Mouse (Mus musculus) adrenal gland, adult (tissue): ENCODE data around the gene Endog.
A peak's percentile ranks its signal among the peaks of the same experiment; 100 is the strongest.

Experiments used
- DNase-seq, 2 experiments: peaks; one replicate each; pipeline ENCODE4 v3.0.0; 2022 to 2023; ENCODE audit warnings: low spot score in 1 of 2; ENCODE audit not compliant: inconsistent age in 2 of 2

The Endog gene

DNA sequence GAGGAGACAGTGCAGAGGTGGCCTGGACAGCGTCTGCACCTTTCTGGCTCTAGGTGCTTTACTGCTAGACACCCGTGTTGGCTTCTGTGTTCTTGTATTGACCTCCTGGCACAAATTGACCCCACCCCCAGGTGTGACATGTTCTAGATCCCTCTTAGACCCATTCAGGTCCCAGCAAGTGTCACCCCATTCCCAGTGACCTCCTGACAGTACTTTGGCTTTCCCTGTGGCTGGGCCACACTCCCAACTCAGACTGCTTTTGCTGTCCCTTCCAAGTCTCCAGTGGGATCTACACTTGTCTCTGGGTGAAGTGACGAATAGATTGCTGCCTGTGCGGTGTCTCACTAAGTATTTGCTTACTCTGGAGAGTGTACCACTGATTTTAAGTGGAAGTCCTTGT, 36.1 kb downstream of the Endog start:
- DNase-seq = no peak

DNA sequence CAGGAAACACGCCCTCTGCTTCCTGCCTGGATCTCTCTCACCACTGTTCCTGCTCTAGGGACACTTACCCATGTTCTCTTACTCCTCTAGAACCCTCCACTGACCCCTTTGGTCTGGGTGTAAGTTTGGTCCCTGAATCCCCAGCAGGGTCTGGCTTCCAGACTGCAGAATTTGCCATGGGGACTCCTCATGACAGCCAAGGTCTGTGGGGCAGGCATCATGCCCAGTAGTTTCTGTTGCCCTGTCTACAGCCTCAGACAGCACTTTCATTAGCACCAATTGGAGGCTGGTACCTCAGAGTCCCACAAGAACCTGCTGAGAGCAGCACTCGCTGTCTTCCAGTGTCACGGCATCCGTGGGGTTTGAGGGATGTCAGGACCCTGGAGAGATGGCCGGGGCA, 36.6 kb downstream of the Endog start:
- DNase-seq = no peak

DNA sequence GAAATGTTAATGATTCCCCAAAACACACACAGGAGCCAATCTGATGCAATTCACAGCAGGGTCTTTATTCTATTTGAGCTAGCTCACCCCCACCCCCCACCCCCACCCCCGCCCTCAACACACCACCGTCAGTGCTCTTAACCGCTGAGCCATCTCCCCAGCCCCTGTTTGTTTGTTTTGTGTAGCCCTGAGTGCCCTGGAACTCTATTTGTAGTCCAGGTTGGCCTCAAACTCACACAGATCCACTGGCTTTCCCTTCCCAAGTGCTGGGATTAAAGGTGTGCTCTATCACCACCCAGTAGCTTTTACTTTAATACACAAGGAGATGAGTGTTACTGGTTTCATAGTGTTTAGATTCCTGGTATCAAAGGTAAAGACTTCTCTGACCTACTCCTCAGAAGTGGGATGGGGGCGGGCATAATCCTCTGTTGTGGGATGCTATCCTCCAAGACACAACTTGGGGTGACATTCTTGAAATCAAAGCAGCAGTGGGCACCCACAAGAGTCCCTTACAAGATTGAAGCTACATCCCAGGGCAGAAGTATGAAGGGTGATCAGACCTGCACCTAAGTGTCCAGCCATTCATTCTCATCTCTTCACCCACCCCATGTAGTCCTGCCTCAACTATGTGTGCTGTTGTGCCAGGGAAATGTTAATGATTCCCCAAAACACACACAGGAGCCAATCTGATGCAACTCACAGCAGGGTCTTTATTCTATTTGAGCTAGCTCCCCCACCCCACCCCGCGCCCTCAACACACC, 40.3 kb downstream of the Endog start:
- no peak for DNase-seq

DNA sequence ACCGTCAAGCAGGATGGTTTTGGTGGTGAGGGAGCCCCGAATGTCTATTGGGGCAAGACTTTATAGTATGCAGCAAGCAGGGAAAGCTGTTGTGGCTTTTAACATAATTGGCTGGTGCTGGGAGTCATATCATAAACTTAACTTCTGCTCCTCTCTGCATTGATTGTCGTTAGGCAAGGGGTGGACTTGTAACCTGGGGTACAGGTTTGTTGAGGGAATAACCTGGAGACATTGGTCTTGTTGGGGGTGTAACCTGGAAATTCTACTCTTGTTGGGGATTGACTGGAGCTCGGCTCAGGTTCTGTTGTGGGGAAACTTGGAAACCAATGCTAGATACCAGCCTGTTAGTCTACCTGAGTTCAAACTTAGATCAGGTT, 40.9 kb downstream of the Endog start:
- no peak for DNase-seq

DNA sequence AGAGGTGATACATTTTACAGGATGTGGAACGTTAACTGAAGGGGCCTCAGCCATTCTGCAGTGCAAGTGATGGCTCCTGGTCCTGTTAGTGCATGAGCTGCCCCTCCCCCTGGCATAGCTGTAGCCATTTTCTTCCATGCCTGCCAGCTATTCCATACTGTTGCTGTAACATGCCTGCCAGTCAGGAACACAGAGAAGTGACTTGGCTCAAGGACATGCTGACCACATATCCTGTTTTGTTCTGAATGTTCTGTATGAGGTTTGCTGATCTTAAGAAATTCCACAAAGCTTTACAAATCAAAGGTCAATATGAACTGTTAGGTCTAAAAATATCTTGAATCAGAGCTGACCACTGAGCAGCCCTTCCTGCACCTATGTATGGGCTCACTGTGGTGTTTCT, 41.7 kb downstream of the Endog start:
- DNase-seq = peak in 1 of 2 experiments; percentile 53

DNA sequence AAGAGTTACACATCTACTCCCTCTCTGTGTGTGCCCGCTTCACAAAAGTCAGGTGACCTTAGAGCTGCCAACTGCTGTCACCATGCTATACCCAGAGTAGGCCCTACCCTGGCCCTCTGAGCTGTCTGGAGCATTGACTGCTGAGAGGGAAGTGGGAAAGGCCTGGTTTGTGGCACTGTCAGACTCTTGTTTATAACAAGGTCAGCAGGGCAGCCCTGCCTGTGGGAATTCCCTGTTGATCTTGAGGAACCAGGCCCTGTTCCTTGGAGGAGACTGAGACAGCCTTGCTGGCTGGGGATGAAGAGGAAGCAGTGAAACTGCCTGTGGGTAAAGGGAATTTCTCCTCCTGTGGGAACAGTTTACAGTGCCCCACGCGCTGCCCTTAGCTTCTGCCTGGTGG, 43.5 kb downstream of the Endog start:
- DNase-seq = no peak

DNA sequence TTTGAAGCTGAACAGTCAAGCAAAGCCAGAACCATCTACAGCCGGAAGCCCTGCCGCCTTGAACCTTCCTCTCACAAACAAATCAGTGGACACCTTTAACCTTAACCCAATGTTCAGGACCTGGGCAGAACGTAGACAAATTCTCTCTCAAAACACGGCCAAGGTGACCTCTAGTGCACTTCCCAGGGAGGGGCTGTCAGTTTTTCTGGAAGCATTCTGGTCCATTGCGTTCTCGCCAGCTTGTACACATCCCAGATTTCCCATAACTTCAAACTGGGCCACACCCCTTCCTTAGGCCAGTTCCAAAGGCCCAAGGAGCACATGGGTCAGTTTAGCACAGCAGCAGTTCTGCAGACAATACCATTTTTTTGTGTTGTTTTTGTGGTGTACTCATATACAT, 44.2 kb downstream of the Endog start:
- DNase-seq = peak in 1 of 2 experiments; percentile 15

DNA sequence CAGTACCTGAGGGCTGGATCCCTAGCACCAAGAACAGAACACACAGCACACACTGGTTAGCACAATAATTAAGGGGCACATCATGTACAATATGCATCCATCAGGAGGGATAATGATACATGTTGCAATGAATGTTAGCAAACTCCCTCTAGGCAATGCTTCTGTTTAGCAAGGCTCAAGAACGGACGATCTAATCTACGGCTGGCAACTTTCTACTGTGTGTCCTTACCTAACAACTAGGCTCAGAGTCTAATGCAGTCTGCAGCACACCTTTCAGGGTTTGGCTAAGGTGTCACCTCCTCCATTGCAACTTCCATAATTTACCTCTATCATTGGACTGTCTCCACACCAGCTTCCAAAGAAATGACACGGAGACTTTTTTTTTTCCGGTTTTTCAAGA, 45.0 kb downstream of the Endog start:
- peak in 1 of 2 experiments; percentile 2 for DNase-seq
